Mouse (Mus musculus): ENCODE measurements around the gene Gm28048. TPM values are rescaled to one million over a fixed set of nuclear protein-coding genes. Genes with fewer than 3 reads are reported as not detected.

Gene Gm28048
- total RNA-seq, 2 experiments from 2014 or later = 9.5 to 10.4 TPM

DNA sequence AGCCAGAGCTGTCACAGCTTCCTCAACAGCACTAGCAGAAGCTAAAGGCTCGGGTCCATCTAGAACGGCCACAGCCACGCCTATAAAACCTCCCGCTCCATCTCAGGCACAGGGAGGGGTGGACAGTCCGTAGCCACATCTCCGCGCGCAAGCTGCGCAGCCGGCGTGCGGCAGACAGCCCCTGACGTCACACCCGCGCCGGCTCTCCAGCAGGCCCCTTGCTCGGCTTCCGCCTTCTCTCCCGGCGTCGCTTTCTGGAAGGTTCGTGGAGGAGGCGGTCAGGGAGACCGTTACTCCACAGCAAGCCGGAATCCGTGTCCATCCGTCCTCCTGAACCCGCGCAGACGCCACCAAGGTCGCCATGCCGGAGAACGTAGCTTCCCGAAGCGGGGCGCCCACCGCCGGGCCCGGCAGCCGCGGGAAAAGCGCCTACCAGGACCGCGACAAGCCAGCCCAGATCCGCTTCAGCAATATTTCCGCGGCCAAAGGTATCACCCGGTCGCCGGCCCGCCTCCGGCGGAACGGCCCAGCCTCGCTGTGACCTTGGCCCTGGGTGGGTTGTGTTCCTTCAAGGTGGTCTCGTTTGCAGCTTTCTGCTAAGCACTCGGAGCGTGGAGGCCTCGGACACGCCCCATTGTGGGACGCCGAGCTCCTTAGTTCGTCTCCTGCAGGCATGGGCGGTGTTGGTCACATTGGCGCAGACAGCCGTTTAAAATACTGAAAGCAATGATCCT is 8.7 kb upstream of the Gm28048 start, which contains the start of gene Cct4:
TSS of gene Cct4 (plus strand) at position 127 of the 734 bp plus-strand sequence.
- DNase-seq (ENCODE audit: extremely low spot score in 1 of 2, low spot score in 1 of 2) = peak; percentile 86 to 87

DNA sequence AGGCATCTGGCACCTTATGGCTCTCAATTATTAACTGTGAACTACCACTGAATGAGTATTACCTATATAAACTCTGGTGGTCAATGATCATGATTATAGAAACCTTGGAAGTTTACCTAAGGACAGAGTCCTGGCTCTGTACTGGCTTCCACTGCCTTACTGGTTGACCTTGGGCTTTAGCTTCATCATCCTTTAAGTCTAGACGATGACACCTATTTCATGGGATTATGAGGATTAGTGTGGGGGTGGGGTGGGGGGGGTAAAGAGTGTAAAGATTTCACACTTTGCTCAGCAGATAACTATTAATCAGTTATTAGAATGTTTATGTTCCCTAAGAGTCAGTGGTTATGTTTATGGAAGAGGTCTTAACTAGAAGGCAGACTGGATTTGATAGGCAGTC is 7.9 kb upstream of the Gm28048 start:
- DNase-seq (ENCODE audit: extremely low spot score in 1 of 2, low spot score in 1 of 2) = no peak

DNA sequence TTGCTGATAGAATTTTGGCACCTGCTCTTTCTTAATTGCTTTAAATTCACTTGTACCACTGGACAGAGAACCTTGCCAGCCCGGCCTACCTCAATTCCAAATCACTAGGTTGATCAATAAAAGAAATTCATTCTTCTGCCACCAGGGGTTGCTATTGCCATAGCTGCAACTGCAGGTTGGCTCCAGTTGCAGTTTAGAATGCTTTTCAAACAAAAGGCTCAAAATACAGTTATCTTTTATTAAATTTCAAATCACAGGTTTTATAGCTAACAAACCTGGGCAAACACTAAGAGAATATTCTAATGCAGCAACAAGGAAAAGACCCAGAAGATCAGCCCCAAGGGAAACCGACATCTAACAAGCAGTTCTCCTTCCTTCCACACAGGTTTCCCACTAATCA is 5.5 kb upstream of the Gm28048 start:
- DNase-seq (ENCODE audit: extremely low spot score in 1 of 2, low spot score in 1 of 2) = peak in 1 of 2 experiments; percentile 33

DNA sequence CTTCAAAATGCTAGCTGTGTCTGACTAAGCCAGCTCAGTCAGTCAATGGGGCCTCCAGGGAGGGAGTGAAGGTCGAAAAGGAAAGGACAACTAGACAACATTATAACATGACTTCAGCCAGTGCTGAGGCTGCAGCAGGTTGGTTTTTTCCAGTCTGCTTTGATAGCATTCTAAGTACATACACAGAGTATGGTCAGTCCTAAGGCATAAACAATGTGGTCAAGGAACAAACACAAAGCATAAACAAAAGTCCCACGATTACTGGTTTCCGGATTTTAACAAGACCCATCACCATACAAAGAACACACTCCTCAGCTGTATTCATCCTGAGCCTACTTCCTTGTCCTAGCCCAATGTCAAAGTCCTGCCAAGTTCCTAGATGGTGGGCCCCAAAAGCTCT is 3.6 kb upstream of the Gm28048 start:
- DNase-seq (ENCODE audit: extremely low spot score in 1 of 2, low spot score in 1 of 2) = no peak

DNA sequence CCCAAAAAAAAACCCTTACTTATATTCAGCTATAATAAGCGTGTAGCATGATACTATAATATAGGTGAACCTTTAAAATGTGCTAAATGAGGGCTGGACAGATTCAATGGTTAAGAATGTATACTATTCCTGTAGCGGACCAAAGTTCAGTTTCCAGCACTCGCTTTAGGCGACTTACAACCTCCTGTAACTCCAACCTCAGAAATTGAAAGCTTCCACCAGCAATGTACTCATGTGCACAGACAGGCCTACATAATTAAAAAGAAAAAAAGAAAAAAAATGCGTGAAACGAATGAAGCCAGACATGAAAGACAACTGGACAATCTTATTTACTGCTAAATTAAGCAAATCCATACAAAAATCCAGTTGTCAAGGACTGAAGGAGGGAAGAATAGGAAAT is 956 bp upstream of the Gm28048 start:
- no peak for DNase-seq (ENCODE audit: extremely low spot score in 1 of 2, low spot score in 1 of 2)

- DNase-seq (ENCODE audit: extremely low spot score in 1 of 2, low spot score in 1 of 2) = no peak
Observed at GRCm38 (mm10) chr11:22981543-22981950, 343 bp downstream of the Gm28048 start.

DNA sequence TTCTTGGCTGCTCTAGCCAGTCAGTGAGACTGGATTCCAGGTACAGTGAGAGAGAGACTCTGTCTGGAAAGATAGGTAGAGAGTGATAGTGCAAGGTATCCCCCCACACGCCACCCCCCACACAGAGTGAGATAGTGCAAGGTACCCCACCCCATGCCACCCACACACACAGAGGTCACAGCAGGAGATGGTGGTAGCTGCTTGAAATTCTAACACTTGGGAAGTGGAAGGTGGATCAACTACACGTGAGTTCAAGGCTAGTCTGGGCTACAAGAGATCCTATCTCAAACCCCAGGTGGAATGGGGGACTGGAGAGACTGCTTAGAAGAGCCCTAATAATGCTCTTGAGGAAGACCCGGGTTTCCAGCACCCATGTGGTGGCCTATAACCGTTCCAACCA is 849 bp downstream of the Gm28048 start:
- DNase-seq (ENCODE audit: extremely low spot score in 1 of 2, low spot score in 1 of 2) = no peak

- no peak for DNase-seq (ENCODE audit: extremely low spot score in 1 of 2, low spot score in 1 of 2)
Observed at GRCm38 (mm10) chr11:22979221-22979620, 2.7 kb downstream of the Gm28048 start.

- no peak for DNase-seq (ENCODE audit: extremely low spot score in 1 of 2, low spot score in 1 of 2)
Observed at GRCm38 (mm10) chr11:22978711-22979110, 3.2 kb downstream of the Gm28048 start.

GRCm38 (mm10) chr11:22978215-22978614 is 3.7 kb downstream of the Gm28048 start:
- DNase-seq (ENCODE audit: extremely low spot score in 1 of 2, low spot score in 1 of 2) = no peak

DNA sequence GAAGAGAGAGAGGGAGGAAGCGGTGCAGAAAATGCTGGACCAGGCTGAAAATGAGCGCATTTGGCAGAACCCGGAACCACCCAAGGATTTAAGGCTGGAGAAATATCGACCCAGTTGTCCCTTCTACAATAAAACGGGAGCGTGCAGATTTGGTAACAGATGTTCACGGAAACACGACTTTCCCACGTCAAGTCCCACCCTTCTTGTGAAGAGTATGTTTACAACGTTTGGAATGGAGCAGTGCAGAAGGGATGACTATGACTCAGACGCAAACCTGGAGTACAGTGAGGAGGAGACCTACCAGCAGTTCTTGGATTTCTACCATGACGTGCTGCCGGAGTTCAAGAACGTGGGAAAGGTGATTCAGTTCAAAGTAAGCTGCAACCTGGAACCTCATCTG is 8.3 kb downstream of the Gm28048 start:
- no peak for DNase-seq (ENCODE audit: extremely low spot score in 1 of 2, low spot score in 1 of 2)

GRCm38 (mm10) chr11:22972746-22973526 is 9.0 kb downstream of the Gm28048 start:
- peak; percentile 62 to 72 for DNase-seq (ENCODE audit: extremely low spot score in 1 of 2, low spot score in 1 of 2)

DNA sequence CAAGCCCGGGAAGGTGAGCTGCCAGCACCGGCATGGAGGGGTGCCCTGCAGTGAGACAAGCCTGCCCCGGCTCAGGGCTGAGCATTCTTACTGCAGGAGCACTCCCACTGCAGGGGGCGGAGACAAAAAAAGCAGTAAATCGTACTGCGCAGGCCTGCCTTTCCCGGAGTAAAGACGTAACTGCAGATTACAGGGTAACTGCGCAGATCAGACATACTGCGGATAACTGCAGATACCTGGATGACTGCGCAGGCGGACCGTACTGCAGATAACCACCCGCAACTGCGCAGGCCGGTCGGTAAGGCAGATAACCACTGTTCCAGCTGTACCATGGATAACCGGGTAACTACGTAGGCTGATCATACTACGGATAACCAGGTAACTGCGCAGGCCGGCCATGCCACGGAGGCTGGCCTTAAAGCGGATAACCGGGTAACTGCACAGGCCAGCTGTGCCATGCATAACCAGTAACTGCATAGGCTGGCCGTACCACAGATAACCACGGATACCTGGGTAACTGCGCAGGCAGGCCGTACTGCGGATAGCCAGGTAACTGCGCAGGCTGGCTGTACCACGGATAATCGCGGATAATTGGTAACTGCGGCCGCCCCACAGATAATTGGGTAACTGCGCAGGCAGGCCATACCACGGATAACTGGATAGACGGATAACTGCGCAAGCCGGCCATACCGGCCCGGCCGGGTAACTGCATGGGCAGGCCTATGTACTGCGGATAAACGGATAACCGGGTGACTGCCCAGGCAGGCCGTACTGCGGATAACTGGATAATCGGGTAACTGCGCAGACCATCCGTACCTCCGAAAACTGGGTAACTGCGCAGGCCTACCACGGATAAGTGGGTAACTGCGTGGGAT is 9.8 kb downstream of the Gm28048 start, which contains the start of gene Zrsr1:
TSS of gene Zrsr1 (plus strand) at position 171 of the 875 bp plus-strand sequence.
- DNase-seq (ENCODE audit: extremely low spot score in 1 of 2, low spot score in 1 of 2) = peak; percentile 55

DNA sequence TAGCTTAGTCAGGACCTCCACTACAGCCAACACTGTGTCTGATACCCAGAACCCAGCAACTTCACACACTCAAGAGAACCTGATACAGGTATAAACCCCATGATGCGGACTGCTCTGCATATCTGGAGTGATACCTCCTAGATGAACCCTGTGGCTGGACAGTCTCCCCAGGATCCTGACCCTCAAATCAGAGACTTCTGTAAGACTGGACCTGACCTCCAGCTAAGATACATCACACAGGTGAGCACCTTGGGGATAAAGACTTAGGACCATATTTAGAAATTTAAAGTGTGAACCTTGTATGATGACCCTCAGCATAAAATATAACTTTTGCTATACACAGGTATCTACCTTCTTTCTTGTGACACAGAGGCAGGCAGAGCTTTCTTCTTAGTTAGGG is 11.3 kb downstream of the Gm28048 start:
- DNase-seq (ENCODE audit: extremely low spot score in 1 of 2, low spot score in 1 of 2) = no peak

DNA sequence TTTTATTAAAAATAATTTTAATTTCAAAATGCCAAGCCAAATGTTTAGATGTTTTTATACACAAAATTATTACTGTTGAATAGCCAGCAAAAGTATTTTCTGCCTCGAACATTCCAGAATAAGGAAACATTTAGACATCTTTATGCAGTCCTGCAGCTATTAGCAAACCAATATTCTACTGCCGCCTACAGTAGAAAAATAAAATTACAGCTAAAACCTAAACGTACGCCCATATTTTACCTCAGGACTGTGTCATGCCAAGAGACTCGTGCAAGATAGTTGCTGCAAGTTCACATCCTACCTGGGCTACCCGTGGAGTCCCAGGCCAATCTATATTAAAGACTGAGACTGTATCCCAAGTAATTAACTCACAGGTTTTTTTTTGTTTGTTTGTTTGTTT is 12.4 kb downstream of the Gm28048 start:
- no peak for DNase-seq (ENCODE audit: extremely low spot score in 1 of 2, low spot score in 1 of 2)

DNA sequence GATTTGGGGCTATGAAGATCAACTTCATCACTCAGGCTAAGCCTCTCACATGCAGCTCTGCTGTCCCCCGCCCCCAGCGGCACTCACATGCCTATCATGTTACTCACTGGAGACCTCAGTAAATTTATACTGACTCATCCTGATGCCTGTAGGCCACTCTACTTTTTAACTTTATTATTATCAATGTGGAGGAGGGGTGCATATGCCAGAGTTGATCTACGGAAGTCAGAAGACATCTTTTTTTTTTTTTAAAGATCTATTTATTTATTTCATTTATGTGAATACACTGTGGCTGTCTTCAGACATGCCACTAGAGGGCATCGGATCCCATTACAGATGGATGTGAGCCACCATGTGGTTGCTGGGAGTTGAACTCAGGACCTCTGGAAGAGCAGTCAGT is 16.4 kb downstream of the Gm28048 start:
- no peak for DNase-seq (ENCODE audit: extremely low spot score in 1 of 2, low spot score in 1 of 2)

GRCm38 (mm10) chr11:22964401-22964800 is 17.5 kb downstream of the Gm28048 start:
- no peak for DNase-seq (ENCODE audit: extremely low spot score in 1 of 2, low spot score in 1 of 2)

GRCm38 (mm10) chr11:22962101-22962500 is 19.8 kb downstream of the Gm28048 start:
- no peak for DNase-seq (ENCODE audit: extremely low spot score in 1 of 2, low spot score in 1 of 2)

DNA sequence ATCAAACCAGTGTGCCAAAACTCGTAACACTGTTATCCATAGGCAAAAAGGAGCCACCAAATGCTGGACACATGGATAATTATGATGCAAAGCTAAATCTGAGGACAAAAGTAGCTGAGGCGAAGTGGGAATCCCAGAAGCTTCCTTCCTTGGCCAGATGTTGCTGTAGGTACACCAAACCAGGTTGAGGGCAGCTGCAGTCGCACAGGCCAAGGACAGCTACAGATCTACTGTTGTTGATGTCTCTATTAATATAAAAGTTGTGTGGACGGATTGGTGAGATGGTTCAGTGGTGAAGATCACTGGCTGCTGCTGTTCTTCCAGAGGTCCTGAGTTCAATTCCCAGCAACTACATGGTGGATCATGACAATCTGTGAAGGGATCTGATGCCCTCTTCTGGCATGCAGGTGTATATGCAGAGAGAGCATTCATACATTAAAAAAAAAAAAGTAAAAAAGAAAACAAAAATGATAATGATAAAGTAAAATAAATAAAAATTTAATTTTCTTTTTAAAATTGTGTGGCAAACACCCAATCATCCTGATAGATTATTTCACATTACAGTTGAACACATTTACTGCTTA is 24.0 kb downstream of the Gm28048 start:
- DNase-seq (ENCODE audit: extremely low spot score in 1 of 2, low spot score in 1 of 2) = no peak

DNA sequence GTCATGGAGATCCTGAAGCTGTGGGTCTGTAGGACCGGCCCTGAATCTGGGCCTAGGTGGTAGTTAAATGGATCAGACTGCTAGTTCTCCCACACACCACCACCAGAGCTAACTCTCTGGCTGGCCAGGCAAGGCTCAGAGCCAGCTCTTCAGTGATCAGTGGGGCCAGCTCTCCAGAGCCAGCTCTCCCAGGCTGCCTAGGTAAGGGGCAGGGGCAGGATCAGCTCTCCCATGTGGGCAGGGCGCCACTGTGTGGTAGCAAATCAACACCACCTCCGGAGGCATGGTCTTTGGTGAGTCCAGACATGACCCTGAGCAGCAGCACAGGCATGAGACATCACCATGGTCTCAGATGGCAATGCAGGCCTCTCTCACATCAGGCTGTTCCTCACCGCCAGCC is 25.1 kb downstream of the Gm28048 start:
- DNase-seq (ENCODE audit: extremely low spot score in 1 of 2, low spot score in 1 of 2) = no peak
